ENCODE assay signal across 8 mouse cellular contexts in the genomic region with DNA sequence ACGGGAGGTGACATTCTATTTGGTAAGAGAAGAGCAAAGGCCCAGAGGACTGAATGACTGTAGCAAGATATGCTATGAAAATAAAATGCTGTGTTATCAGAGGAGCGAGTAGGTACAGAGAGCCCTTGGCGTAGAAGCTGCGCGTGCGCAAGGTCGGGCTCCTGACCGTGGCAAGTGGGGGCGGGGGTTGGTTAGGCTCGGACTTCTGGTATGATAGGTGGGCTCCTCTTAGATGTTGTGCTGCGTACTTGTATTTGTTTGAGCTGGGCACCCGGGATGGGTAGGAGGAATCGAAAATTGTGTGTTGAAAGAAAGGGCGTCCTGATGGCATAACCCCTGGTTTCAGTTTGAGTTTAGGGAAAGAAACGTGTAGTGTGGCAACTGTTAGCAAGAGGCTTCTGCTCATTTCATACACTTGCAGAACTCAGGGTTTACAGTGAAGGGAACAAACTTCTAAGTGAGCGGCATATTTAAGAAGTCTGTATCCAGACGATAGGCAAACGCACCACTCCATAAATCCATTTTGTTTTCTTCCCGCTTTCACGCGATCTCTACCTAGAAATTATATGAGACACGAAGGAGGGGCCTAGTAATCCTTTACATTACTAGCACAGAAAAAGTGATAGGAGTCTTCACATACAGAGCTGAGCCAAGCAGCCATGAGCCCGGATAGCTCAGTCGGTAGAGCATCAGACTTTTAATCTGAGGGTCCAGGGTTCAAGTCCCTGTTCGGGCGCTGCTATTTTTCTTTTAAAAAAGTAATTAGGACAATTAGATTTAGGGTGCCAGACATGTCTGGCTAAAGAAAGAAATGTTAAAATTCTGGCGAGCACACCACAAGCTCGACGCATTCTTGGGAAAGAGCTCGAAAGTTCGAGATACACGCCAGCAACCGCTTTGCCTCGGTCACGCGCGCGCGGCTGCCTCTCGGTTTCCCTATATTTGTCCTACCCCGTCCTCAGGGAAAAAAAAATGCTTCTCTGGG. TPM values are rescaled to one million over a fixed set of nuclear protein-coding genes. Genes with fewer than 3 reads are reported as not detected.
DNase-seq lines count a peak whose midpoint lies in the region; ATAC-seq lines count a peak whose summit lies in the region.

No protein-coding gene starts in this region.

- peak; percentile 73 for ATAC-seq in hindbrain, embryonic 16.5 days

- WGBS in hindbrain, embryonic 16.5 days: under 1% methylated on average over 41 of the region's 41 CpGs

- H3K27me3 ChIP-seq in hindbrain, embryonic 16.5 days (replicated peaks; ENCODE audit: control insufficient read depth, insufficient read depth, low read length): no peaks in the 10 kb centered on the region

- H3K9ac ChIP-seq in hindbrain, embryonic 16.5 days (ENCODE audit: low read depth, low read length): peak overlapping the region; percentile 66

- H3K27ac ChIP-seq in hindbrain, embryonic 16.5 days (ENCODE audit: low read depth, low read length): peak overlapping the region; percentile 78

- DNase-seq in T-cell, adult 2 months (ENCODE audit: low spot score): peak; percentile 86
- peak; percentile 83 to 87 for DNase-seq in cerebellum, postnatal 4 days (ENCODE audit: low spot score in 2 of 2)
- DNase-seq in gastrocnemius, adult 18-20 months (ENCODE audit: low spot score): peak; percentile 89
- DNase-seq in left cerebral cortex, adult 18-20 months (ENCODE audit: low spot score in 2 of 2): peak; percentile 90 to 91
- DNase-seq in lung, postnatal 4 days: peak; percentile 86 to 87
- peak; percentile 93 for DNase-seq in retina, postnatal 1 day
- DNase-seq in thymus, postnatal 4 days: peak; percentile 87

- peak overlapping the region; percentile 51 for H3K4me3 ChIP-seq in hindbrain, embryonic 16.5 days (ENCODE audit: low read length)

- peak overlapping the region; percentile 57 for H3K4me2 ChIP-seq in hindbrain, embryonic 16.5 days (ENCODE audit: low read length)

- H3K4me1 ChIP-seq in hindbrain, embryonic 16.5 days (ENCODE audit: control insufficient read depth, insufficient read depth, low read depth, low read length): peaks cover 9% of the 10 kb centered on the region

- H3K36me3 ChIP-seq in hindbrain, embryonic 16.5 days (ENCODE audit: control insufficient read depth, insufficient read depth, low read length): no peaks in the 10 kb centered on the region

- no peaks in the 10 kb centered on the region for H3K9me3 ChIP-seq in hindbrain, embryonic 16.5 days (ENCODE audit: control insufficient read depth, low read length)

RNA-seq across cellular contexts. Expression of a gene that starts 35.4 kb away (rescaled TPM):
- total RNA-seq in gastrocnemius, adult 18-20 months (2021): not detected
- polyA plus RNA-seq in hindbrain, embryonic 16.5 days (2015; fragmentation: Nextera tagmentation; extraction: Ambion mirVana): not detected in 2 replicates
- total RNA-seq in left cerebral cortex, adult 18-20 months (2021): not detected

RNA-seq across cellular contexts. Expression of a gene that starts 39.9 kb away (rescaled TPM):
- 10 to 100 TPM; 53.4 to 56.3 TPM for total RNA-seq in gastrocnemius, adult 18-20 months (2021)
- 3.0 and 3.2 TPM in 2 replicates for polyA plus RNA-seq in hindbrain, embryonic 16.5 days (2015; fragmentation: Nextera tagmentation; extraction: Ambion mirVana)
- 10 to 100 TPM; 55.9 to 58.2 TPM for total RNA-seq in left cerebral cortex, adult 18-20 months (2021)

RNA-seq across cellular contexts. Expression of a gene that starts 56.8 kb away (rescaled TPM):
- not detected for total RNA-seq in gastrocnemius, adult 18-20 months (2021)
- not detected in 2 replicates for polyA plus RNA-seq in hindbrain, embryonic 16.5 days (2015; fragmentation: Nextera tagmentation; extraction: Ambion mirVana)
- total RNA-seq in left cerebral cortex, adult 18-20 months (2021): not detected

Comparison
In these comparisons a context has a peak if more than half of its experiments do, and no peak if none do; other contexts are left out.
1. Peak in every context shown above with its lines: DNase-seq, ATAC-seq, H3K4me3 ChIP-seq and H3K27ac ChIP-seq.